Mouse (Mus musculus): ENCODE data around the gene Sox15.

DNA sequence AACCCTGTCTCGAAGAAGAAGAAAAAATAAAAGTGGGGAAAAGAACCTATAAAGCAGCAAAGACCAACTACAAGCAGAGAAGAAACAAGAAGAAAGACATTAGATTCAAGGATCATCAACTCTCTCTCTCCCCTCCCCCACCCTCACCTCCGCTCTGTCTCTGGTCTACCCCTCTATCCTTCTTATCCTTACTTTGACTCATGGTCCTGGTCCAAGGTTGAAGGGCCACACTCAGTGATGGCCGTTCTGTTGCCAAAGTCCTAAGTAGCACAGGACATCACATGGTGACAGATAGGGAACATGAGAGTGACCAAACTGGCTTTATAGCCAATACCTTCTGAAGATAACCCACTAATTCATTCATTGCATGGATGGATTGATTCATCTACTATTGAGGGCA lies 42.3 kb downstream of the Sox15 start:
- TF ChIP-seq POLR2A (IDR thresholded peaks at IDR 0.05; ENCODE audit: control insufficient read depth, extremely low read depth, insufficient read depth, low read length, poor library complexity) (no peak), CTCF (IDR thresholded peaks at IDR 0.05; ENCODE audit: borderline replicate concordance, control insufficient read depth, extremely low read depth, insufficient read depth, low read length, poor library complexity) (no peak)
